Mouse (Mus musculus): ENCODE results near the gene Brd1. TPM values are rescaled to one million over a fixed set of nuclear protein-coding genes. Genes with fewer than 3 reads are reported as not detected.
"Not testable (repeated sequence)": the region's sequence is repeated elsewhere in the genome, so short reads cannot be mapped to it uniquely, and the experiment has no call there.

The Brd1 gene
- 30.4 and 34.7 TPM in 2 replicates for polyA plus RNA-seq (2011; ENCODE audit: insufficient read length, low read depth, missing spikeins)

DNA sequence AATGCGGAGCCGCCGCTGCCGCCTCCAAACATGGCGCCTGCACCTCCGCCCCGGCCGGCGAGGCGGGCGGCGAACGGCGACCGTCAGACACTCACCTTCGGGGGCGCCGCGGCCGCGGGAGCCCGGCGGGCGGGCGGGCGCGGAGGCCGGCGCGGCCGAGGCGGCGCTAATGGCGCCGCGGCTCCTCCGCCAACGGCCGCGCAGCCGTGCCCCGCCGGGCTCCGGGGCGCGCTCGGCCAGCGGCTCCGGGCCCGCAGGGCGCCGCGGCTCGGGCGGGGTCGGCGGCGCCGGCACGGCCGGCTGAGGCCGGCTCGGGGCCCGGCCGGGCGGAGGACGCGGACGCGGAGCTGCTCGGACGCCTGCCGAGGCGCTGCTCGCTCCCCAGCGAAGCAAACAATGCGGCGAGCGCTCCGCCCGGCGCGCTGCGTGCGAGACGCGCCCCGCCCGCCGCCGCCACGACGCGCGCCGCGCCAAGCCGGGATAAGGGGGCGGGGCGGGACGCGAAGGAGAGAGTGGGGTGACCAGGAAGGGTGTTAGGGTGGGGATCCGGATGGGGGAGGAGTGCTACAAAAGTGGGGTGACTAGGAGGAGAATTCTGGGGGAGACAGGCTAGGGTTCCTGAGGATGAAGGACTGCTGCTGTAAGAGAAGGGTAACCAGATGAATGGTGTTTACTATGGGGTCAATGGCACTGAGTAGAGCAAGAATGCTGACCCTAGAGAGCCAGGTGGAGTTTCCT lies at the start of gene Brd1:
Gene Brd1 (minus strand): TSS at position 400 of the 738 bp plus-strand sequence.
- Histone ChIP-seq H3K27ac (ENCODE audit: insufficient read depth, low read length) (0 out of 2 replicates have a peak within 1 kb of the TSS, but pooled peaks have one; percentile 16), H3K4me3 (ENCODE audit: insufficient read depth, low read length) (peak within 1 kb of the TSS; percentile 90), H3K4me1 (ENCODE audit: control insufficient read depth, insufficient read depth, low read length) (peaks cover 11% of the 10 kb centered on the region)
- TF ChIP-seq CTCF (IDR thresholded peaks at IDR 0.05; ENCODE audit: borderline replicate concordance, insufficient read depth, low read length) (no peak), POLR2A (IDR thresholded peaks at IDR 0.05; ENCODE audit: low read depth, low read length) (peak; percentile 77)

DNA sequence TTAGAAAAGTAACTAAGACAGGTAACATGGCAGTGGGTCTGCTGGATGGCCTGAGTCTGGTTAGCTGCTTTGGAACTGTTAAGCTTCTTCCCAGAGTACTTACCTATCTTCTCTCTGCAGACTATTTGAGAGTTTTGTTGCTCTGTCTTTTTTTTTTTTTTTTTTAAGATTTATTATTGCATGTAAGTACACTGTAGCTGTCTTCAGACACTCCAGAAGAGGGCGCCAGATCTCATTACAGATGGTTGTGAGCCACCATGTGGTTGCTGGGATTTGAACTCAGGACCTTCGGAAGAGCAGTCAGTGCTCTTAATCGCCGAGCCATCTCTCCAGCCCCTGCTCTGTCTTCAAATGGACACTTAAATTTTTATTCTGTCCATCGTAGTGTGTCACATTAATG lies 40.6 kb upstream of the Brd1 start:
- not testable (repeated sequence) for H3K4me3 ChIP-seq (ENCODE audit: insufficient read depth, low read length); H3K4me1 ChIP-seq (ENCODE audit: control insufficient read depth, insufficient read depth, low read length); H3K27ac ChIP-seq (ENCODE audit: insufficient read depth, low read length)

DNA sequence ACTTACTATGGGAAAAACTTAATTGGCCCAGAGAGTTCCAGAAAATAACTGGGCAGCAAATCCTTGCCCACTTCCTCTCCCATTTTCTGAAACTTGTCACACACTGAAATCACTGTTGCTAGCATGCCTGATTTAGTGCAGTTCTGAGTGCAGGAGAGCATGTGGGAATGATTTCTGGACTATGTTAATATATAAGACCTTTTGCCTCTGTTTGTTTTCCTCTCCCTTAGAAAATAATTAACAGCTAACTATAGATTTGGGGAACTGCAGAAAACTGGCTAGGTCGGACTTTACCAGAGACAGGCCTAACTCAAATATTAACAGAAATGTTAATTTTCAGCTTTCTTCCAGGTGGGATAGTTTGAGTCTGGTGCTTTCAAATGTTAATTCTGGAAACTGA lies 34.5 kb upstream of the Brd1 start:
- H3K27ac ChIP-seq (ENCODE audit: insufficient read depth, low read length) = no peak overlapping the region
- no peaks in the 10 kb centered on the region for H3K4me1 ChIP-seq (ENCODE audit: control insufficient read depth, insufficient read depth, low read length)
- H3K4me3 ChIP-seq (ENCODE audit: insufficient read depth, low read length) = no peak overlapping the region
- TF ChIP-seq POLR2A (IDR thresholded peaks at IDR 0.05; ENCODE audit: low read depth, low read length) (no peak), CTCF (IDR thresholded peaks at IDR 0.05; ENCODE audit: borderline replicate concordance, insufficient read depth, low read length) (no peak)

DNA sequence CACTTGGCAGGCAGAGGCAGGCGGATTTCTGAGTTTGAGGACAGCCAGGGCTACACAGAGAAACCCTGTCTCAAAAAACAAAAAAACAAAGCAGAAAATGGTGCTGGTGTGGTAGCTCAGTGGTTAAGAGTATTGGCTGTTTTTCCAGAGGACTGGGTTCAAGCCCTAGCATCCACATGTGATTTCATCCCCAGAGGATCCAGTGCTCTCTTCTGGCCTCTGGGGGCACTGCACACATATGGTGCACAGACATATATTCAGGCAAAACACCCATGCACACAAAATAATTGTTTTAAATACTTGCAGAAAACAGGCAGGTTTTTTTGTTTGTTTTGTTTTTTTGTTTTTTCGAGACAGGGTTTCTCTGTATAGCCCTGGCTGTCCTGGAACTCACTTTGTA lies 32.1 kb upstream of the Brd1 start:
- H3K4me3 ChIP-seq (ENCODE audit: insufficient read depth, low read length); H3K4me1 ChIP-seq (ENCODE audit: control insufficient read depth, insufficient read depth, low read length); H3K27ac ChIP-seq (ENCODE audit: insufficient read depth, low read length): not testable (repeated sequence)

DNA sequence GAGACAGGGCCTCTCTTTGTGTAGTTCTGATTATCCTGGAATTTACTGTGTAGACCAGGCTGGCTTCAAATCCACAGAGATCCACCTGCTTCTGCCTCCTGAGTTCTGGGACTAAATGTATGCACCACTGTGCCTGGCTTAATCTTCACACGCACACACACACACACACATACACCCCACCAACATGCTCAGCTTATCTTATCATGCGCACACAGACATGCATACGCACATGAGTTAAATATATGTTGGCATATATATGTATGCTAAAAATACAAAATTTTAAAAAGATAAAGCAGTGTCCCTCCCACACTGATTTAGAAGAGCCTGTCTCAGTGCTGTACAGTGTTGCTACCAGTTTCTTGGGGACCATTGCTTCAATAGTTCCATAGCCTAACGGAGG lies 27.5 kb upstream of the Brd1 start:
- no peak overlapping the region for H3K27ac ChIP-seq (ENCODE audit: insufficient read depth, low read length)
- TF ChIP-seq POLR2A (IDR thresholded peaks at IDR 0.05; ENCODE audit: low read depth, low read length) (no peak), CTCF (IDR thresholded peaks at IDR 0.05; ENCODE audit: borderline replicate concordance, insufficient read depth, low read length) (no peak)
- no peak overlapping the region for H3K4me3 ChIP-seq (ENCODE audit: insufficient read depth, low read length)
- H3K4me1 ChIP-seq (ENCODE audit: control insufficient read depth, insufficient read depth, low read length) = no peaks in the 10 kb centered on the region

DNA sequence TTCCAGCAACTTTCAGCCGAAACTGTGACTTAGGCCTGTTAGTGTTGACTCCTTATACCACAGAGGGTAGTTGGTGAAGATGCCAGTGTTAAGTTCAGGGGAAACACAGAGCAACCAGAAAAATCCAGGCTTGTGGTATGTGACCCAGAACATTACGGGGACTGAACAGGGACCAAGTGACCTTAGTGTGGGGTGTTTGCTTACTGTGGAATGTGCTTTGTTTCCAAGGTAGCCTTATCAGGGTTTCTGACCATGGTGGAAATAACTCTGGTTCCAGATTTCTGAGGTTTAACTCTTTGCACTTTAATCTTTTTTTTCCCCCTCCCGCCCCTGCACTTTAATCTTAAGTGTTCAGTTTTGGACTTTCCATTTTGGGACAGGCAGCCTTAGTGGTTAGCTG lies 24.0 kb upstream of the Brd1 start:
- H3K4me1 ChIP-seq (ENCODE audit: control insufficient read depth, insufficient read depth, low read length) = no peaks in the 10 kb centered on the region; the same call in 1 of the 2 replicates
- H3K4me3 ChIP-seq (ENCODE audit: insufficient read depth, low read length) = no peak overlapping the region
- no peak overlapping the region for H3K27ac ChIP-seq (ENCODE audit: insufficient read depth, low read length)
- no peak for TF ChIP-seq CTCF (IDR thresholded peaks at IDR 0.05; ENCODE audit: borderline replicate concordance, insufficient read depth, low read length)
- no peak for TF ChIP-seq POLR2A (IDR thresholded peaks at IDR 0.05; ENCODE audit: low read depth, low read length)

DNA sequence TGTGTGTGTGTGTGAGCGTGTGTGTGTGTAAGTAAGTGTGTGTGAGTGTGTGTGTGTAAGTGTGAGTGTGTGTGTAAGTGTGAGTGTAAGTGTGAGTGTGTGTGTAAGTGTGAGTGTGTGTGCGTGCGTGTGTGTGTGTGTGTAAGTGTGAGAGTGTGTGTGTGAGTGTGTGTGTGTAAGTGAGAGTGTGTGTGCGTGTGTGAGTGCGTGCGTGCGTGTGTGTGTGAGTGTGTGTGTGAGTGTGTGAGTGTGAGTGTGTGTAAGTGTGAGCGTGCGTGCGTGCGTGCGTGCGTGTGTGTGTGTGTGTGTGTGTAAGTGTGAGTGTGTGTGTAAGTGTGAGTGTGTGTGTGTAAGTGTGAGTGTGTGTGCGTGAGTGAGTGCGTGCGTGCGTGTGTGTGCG lies 21.7 kb upstream of the Brd1 start:
- H3K27ac ChIP-seq (ENCODE audit: insufficient read depth, low read length) = no peak overlapping the region
- peaks cover under 1% of the 10 kb centered on the region for H3K4me1 ChIP-seq (ENCODE audit: control insufficient read depth, insufficient read depth, low read length)
- no peak overlapping the region for H3K4me3 ChIP-seq (ENCODE audit: insufficient read depth, low read length)
- TF ChIP-seq CTCF (IDR thresholded peaks at IDR 0.05; ENCODE audit: borderline replicate concordance, insufficient read depth, low read length) = no peak
- TF ChIP-seq POLR2A (IDR thresholded peaks at IDR 0.05; ENCODE audit: low read depth, low read length) = no peak

DNA sequence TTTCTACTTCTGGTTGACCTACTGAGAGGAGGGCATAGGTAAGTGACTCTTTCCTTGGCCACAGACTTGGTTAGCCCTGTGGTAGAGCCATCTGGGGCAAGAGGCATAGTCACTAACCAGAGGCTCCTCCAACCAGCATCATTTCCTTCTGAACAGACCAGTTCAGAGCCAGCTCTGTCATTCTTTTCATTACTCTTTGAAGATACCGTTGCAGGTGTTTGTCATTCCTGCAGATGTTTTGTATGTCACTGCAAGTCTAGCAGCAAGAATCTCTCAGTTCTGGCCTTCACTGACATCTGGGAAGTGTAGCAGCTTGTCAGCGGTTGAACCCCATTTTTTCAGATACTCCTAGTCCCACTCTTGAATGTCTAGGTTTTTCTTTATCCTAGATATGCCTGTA lies 20.9 kb upstream of the Brd1 start:
- TF ChIP-seq POLR2A (IDR thresholded peaks at IDR 0.05; ENCODE audit: low read depth, low read length) (no peak), CTCF (IDR thresholded peaks at IDR 0.05; ENCODE audit: borderline replicate concordance, insufficient read depth, low read length) (no peak)
- Histone ChIP-seq H3K27ac (ENCODE audit: insufficient read depth, low read length) (no peak overlapping the region), H3K4me3 (ENCODE audit: insufficient read depth, low read length) (no peak overlapping the region), H3K4me1 (ENCODE audit: control insufficient read depth, insufficient read depth, low read length) (peaks cover 4% of the 10 kb centered on the region)

DNA sequence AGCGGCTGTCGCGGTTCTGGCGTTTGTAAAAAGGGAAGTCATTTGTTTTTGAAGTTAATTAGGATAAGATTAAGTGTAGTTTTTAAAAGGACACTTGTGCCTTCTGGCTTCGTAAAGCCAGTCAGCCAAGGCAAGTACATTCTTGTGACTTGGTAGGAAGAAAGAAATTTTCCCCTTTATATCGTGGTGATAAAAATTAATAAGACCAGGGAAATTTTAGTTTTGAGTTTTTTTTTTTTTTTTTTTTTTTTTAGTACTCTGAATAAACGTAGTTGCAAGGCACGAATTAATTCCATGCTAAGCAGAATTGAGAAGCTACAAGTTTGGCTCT lies 18.3 kb upstream of the Brd1 start:
- Histone ChIP-seq H3K27ac (ENCODE audit: insufficient read depth, low read length) (0 out of 2 replicates have a peak overlapping the region, but pooled peaks have one; percentile 15), H3K4me3 (ENCODE audit: insufficient read depth, low read length) (peak overlapping the region; percentile 74), H3K4me1 (ENCODE audit: control insufficient read depth, insufficient read depth, low read length) (peaks cover 4% of the 10 kb centered on the region)
- TF ChIP-seq POLR2A (IDR thresholded peaks at IDR 0.05; ENCODE audit: low read depth, low read length) (no peak), CTCF (IDR thresholded peaks at IDR 0.05; ENCODE audit: borderline replicate concordance, insufficient read depth, low read length) (no peak)

DNA sequence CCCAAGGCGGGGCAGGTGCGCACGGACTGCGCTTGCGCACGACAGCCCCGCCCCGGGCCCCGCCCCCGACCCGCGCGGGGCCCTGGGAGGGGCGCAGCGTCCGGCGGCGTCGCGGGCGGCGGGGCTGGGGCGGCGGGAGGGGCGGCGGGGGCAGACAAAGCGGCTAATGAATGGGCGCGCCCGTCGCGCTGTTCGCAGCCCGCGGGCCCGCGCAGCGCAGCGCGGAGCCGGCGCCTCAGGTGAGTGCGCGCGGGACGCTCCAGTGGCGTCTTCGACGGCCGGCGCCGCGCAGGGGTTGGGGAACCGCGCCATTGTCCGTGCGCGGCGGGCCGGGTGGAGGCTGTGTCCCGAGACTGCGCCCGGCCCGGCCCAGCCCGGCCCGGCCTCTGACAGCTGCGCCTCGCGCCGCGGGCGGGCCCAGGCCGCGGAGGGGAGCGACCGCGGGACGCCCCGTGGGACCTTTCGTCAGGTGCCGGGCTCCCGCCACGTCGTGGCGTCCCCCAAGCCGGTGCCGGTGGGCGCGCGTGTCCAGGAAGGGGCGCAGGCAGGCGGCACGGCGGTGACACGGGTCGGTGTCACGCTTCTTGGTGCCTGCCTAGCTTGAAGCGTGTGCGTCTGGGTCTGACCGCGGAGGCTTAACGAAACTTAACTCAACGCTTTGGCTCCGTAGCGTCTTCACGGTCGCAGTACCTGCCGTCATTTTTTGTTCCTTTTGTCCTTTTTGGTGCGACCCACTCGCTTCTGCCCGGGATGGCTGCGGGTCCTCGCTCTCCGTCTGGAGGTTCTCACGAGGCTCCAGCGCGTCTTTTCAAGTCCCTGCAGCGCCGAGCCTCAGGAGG lies 17.8 kb upstream of the Brd1 start, which contains the start of gene Zbed4:
Gene Zbed4 (plus strand): TSS at position 97 of the 839 bp plus-strand sequence.
- Histone ChIP-seq H3K4me3 (ENCODE audit: insufficient read depth, low read length) (peak within 1 kb of the TSS; percentile 74), H3K27ac (ENCODE audit: insufficient read depth, low read length) (peak within 1 kb of the TSS; percentile 15; the same call in 1 of the 2 replicates), H3K4me1 (ENCODE audit: control insufficient read depth, insufficient read depth, low read length) (peaks cover 4% of the 10 kb centered on the region)
- TF ChIP-seq CTCF (IDR thresholded peaks at IDR 0.05; ENCODE audit: borderline replicate concordance, insufficient read depth, low read length) = no peak
- TF ChIP-seq POLR2A (IDR thresholded peaks at IDR 0.05; ENCODE audit: low read depth, low read length) = no peak; the same call in 1 of the 2 replicates

Data from embryonic fibroblast, embryonic 13.5 days (primary cell).